Mouse (Mus musculus) intestine, embryonic 16.5 days (tissue): ENCODE data around the gene Foxl1. TPM values are rescaled to one million over a fixed set of nuclear protein-coding genes. Genes with fewer than 3 reads are reported as not detected.
A peak's percentile ranks its signal among the peaks of the same experiment; 100 is the strongest.

Experiments
- ATAC-seq: fragments of 200-750 bp; cut with Nextera tagmentation; 2 replicates; pipeline ENCODE4 v1.8.0; 2017; ENCODE audit warnings: moderate TSS enrichment, moderate library complexity
- H3K27ac ChIP-seq: fragments of 300-500 bp; sonication (generic); 2 replicates; pipeline ENCODE4 v1.5.1; 2014; ENCODE audit warnings: mild to moderate bottlenecking, low read length
- H3K27me3 ChIP-seq: fragments of 300-500 bp; sonication (generic); replicated peaks from 2 replicates; pipeline ENCODE4 v1.6.1; 2014; ENCODE audit warnings: low read length, control low read depth, mixed read lengths; ENCODE audit not compliant: control insufficient read depth, insufficient read depth
- H3K36me3 ChIP-seq: fragments of 300-500 bp; sonication (generic); 2 replicates; pipeline ENCODE4 v1.6.1; 2014; ENCODE audit warnings: low read length, control low read depth; ENCODE audit not compliant: control insufficient read depth, insufficient read depth
- H3K4me1 ChIP-seq: fragments of 300-500 bp; sonication (generic); 2 replicates; pipeline ENCODE4 v1.6.1; 2014; ENCODE audit warnings: low read length, control low read depth, mixed read lengths; ENCODE audit not compliant: control insufficient read depth, insufficient read depth
- H3K4me2 ChIP-seq: fragments of 300-500 bp; sonication (generic); 2 replicates; pipeline ENCODE4 v1.6.1; 2014; ENCODE audit warnings: low read depth, low read length, control low read depth
- H3K4me3 ChIP-seq: fragments of 300-500 bp; sonication (generic); 2 replicates; pipeline ENCODE4 v1.5.1; 2014; ENCODE audit warnings: mild to moderate bottlenecking, low read length
- H3K9ac ChIP-seq: fragments of 300-500 bp; sonication (generic); 2 replicates; pipeline ENCODE4 v1.6.1; 2014; ENCODE audit warnings: low read depth, low read length
- H3K9me3 ChIP-seq: fragments of 300-500 bp; sonication (generic); 2 replicates; pipeline ENCODE4 v1.6.1; 2016; ENCODE audit warnings: low read length, control low read depth; ENCODE audit not compliant: control insufficient read depth
- WGBS: fragments of 180-500 bp; shearing (Covaris S2); extraction: QIAGEN DNeasy Blood & Tissue Kit; methylation state at CpG from one replicate; pipeline ENCODE4 v1.1.7; 2014; 5-methylcytosine and 5-hydroxymethylcytosine counted together
- polyA plus RNA-seq: library from polyadenylated mRNA; unstranded; fragments of >200 nt; fragmentation: Nextera tagmentation; extraction: Ambion mirVana; gene quantifications from 2 replicates; pipeline ENCODE4 v1.2.1, GENCODE M21; 2015

Foxl1 gene
- 5.2 and 5.8 TPM in 2 replicates for polyA plus RNA-seq

- Histone ChIP-seq H3K36me3 (no peaks in the 10 kb centered on the region), H3K4me3 (peak within 1 kb of the TSS; percentile 53), H3K4me2 (peak within 1 kb of the TSS; percentile 53), H3K27ac (peak within 1 kb of the TSS; percentile 81), H3K9me3 (no peaks in the 10 kb centered on the region), H3K9ac (peak within 1 kb of the TSS; percentile 66), H3K4me1 (peaks cover 23% of the 10 kb centered on the region), H3K27me3 (peaks cover 72% of the 10 kb centered on the region)
- peak; percentile 31 for ATAC-seq
- 2% methylated on average over 42 of the region's 43 CpGs for WGBS
Observed at GRCm38 (mm10) chr8:121127756-121128375, at the start of gene Foxl1. Gene Foxl1, plus strand, starts transcription at chr8:121127940.

DNA sequence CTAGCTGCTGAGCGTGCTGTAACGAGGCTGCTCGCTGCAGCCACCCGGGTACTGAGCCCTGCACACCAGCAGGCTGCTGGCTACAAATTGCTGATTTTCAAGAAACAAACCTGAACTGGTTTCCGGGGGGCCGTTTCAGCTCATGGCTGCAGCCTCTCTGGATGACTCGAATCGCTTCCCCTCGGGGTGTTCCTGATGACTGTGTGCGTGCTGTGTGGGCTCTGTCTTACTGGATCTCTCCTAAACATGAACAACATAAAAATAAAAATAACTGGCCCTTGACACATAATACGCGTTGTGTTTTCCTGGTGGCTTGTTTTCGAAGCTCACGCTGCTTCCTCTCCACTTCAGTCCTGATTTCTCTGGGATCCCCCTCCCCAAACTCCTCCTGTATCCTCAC is 49.0 kb upstream of the Foxl1 start:
- H3K27ac ChIP-seq, result peak overlapping the region; percentile 73
- H3K4me1 ChIP-seq, result peaks cover 5% of the 10 kb centered on the region
- H3K9me3 ChIP-seq, result no peaks in the 10 kb centered on the region
- peaks cover 63% of the 10 kb centered on the region for H3K27me3 ChIP-seq
- peak overlapping the region; percentile 62 for H3K4me3 ChIP-seq
- 11% methylated on average over 14 of the region's 14 CpGs for WGBS
- H3K4me2 ChIP-seq, result peak overlapping the region; percentile 77
- no peak for ATAC-seq
- no peaks in the 10 kb centered on the region for H3K36me3 ChIP-seq
- H3K9ac ChIP-seq, result peak overlapping the region; percentile 86

DNA sequence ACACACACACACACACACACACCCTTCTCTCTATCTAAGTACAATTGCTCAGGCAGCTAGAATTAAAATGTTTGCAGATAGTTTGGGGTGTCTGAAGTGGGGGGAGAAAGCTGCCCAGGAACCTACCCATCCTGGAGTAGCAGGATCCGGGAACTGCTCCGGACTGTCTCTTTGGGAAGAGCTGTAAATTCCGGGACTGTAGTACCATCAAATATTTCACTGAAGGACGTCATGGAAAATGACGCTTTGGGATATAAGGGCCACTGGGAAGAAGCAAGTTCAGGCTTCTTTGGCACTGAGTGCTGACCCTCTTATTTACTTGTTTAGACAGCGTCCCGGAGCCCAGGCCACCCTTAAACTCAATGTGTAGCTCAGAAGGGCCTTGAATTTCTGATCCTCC is 48.5 kb upstream of the Foxl1 start:
- WGBS, result 7% methylated on average over 7 of the region's 7 CpGs
- ATAC-seq, result no peak
- peak overlapping the region; percentile 62 for H3K4me3 ChIP-seq
- peak overlapping the region; percentile 73 for H3K27ac ChIP-seq
- no peaks in the 10 kb centered on the region for H3K9me3 ChIP-seq
- no peaks in the 10 kb centered on the region for H3K36me3 ChIP-seq
- H3K4me1 ChIP-seq, result peaks cover 4% of the 10 kb centered on the region
- H3K4me2 ChIP-seq, result peak overlapping the region; percentile 77
- peaks cover 65% of the 10 kb centered on the region for H3K27me3 ChIP-seq
- peak overlapping the region; percentile 86 for H3K9ac ChIP-seq

DNA sequence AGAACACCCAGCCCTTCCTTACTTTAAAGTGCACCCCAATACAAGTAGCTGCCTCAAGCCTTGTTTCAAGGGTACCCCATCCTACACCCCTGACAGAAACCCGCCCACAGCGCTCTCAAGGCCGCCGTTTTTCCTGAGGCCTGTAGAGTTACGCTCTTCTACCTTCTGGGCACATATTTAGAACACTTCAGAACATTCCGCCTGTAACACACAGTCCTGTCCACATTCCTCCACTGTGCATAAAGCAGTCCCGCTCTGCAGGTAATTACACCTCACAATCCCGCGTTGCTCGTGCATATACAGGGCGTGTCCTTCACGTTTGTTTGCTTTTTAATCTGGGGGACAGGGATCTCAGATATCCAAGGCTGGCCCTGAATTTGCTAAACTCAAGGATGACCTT is 47.8 kb upstream of the Foxl1 start:
- H3K27ac ChIP-seq, result peak overlapping the region; percentile 95
- peaks cover 72% of the 10 kb centered on the region for H3K27me3 ChIP-seq
- H3K4me1 ChIP-seq, result peaks cover 4% of the 10 kb centered on the region
- H3K9me3 ChIP-seq, result no peaks in the 10 kb centered on the region
- H3K36me3 ChIP-seq, result no peaks in the 10 kb centered on the region
- peak overlapping the region; percentile 86 for H3K9ac ChIP-seq
- no peak for ATAC-seq
- WGBS, result 11% methylated on average over 12 of the region's 12 CpGs
- H3K4me3 ChIP-seq, result peak overlapping the region; percentile 62
- H3K4me2 ChIP-seq, result peak overlapping the region; percentile 77

DNA sequence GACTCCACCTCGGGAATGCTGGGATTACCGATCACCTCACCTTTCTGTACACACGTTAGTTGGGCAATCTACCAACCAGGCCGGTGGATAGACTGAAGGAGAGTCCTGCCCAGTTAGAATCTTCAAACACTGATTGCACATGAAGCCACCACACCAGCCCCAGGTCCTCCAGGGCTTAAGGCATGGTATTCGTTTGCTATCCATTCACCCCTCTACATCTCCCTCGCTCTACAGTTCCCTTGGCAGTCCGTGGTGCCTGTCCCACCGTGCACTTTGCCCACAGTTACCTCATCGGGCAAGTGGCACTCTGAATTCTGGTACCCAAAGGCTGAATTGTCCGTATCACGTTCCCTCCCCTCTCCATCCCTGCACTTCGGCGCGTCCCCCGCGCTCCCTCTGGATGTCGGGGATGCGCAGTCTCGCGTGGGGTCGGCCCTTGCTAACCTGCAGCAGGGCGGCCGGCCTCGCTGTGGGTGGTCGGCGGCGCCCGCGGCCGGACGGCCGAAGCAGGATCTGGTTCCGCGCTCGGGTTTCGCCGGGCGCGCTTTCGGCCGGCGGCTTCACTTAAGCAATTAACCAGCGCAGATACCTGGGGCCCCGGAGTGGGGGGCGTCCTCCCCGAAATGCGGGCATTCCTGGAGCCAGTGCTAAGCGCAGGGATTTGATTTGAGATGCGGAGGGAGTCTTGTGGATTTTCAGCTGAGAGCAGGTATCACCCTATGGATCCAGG is 47.2 kb upstream of the Foxl1 start:
- Histone ChIP-seq H3K4me1 (peaks cover 4% of the 10 kb centered on the region), H3K27me3 (peaks cover 78% of the 10 kb centered on the region), H3K9me3 (no peaks in the 10 kb centered on the region), H3K36me3 (no peaks in the 10 kb centered on the region), H3K27ac (peak overlapping the region; percentile 95), H3K9ac (peak overlapping the region; percentile 86), H3K4me2 (peak overlapping the region; percentile 77), H3K4me3 (peak overlapping the region; percentile 62)
- WGBS, result 1% methylated on average over 49 of the region's 49 CpGs
- no peak for ATAC-seq

DNA sequence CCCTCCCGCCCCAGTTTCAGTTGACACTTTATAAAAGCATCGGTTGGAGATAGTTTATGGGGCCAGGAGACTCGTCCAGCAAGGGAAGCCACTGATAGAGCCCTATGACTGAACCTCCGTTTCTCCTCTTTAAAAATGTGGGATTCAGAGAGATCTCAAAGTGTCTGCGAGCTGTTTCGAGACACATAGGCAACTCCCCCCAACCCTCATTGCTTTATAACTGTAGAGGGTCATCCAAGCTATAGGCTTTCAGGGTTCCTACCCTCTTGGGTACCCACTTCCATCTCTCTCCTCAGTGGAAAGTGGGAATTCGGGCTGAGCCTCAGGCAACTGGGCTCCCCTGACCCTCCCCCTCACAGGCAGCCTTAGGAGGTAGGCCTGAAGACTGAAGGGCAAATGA is 46.3 kb upstream of the Foxl1 start:
- Histone ChIP-seq H3K27ac (peak overlapping the region; percentile 95), H3K4me1 (peaks cover 4% of the 10 kb centered on the region), H3K4me3 (peak overlapping the region; percentile 62), H3K36me3 (no peaks in the 10 kb centered on the region), H3K9me3 (no peaks in the 10 kb centered on the region), H3K9ac (peak overlapping the region; percentile 86), H3K4me2 (peak overlapping the region; percentile 77), H3K27me3 (peaks cover 87% of the 10 kb centered on the region)
- ATAC-seq, result no peak
- 9% methylated on average over 7 of the region's 7 CpGs for WGBS

GRCm38 (mm10) chr8:121082218-121083092 is 45.3 kb upstream of the Foxl1 start:
- WGBS, result 1% methylated on average over 57 of the region's 57 CpGs
- peak overlapping the region; percentile 77 for H3K4me2 ChIP-seq
- peaks cover 4% of the 10 kb centered on the region for H3K4me1 ChIP-seq
- peak overlapping the region; percentile 86 for H3K9ac ChIP-seq
- H3K27ac ChIP-seq, result peak overlapping the region; percentile 95
- H3K36me3 ChIP-seq, result no peaks in the 10 kb centered on the region
- H3K9me3 ChIP-seq, result no peaks in the 10 kb centered on the region
- H3K27me3 ChIP-seq, result peaks cover 86% of the 10 kb centered on the region
- no peak for ATAC-seq
- H3K4me3 ChIP-seq, result peak overlapping the region; percentile 62

DNA sequence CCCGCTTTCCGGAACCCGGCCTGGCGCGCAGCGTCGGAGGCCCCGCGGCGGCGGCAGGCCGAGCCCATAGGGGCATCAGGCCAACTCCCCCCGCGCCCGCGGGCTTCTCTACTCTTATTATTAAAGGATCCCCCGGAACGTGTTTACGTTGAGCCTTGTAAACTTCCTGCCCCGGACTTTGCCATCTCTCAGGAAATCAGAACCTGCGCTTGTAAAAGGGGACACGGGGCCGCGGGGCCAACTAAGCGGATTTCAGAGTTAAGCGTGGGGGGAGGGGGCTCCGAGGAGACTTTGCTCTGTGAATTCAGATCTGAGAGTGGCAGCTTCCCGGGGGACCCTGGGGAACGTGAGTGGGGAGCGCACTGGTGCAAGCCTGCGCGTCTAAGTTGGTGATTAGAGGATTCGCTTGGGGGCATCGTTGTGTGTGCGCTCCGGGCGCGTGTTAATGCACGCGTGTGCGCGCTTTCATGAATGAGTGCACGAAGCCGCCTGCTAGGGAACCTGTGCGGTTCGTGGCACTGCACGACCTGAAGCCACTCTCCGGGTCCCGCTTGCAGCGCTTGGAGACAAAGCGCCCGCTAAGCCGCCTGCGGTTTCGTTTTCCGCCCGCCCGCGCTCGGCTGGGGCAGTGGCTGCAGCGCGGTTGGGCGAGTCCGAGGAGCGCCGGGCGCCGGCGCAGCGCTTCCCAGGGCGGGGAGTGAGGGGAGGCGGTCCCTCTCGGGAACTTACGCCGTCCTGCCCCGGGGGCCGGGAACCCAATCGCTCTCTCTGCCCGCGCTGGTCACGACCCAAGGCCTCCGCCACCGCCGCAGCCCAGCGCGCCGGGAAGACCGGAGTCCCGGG is 44.4 kb upstream of the Foxl1 start:
- Histone ChIP-seq H3K27ac (peak overlapping the region; percentile 95), H3K9me3 (no peaks in the 10 kb centered on the region), H3K27me3 (peaks cover 79% of the 10 kb centered on the region), H3K36me3 (no peaks in the 10 kb centered on the region), H3K4me1 (peaks cover 4% of the 10 kb centered on the region; the same call in 1 of the 2 replicates), H3K4me2 (peak overlapping the region; percentile 77), H3K4me3 (peak overlapping the region; percentile 62), H3K9ac (peak overlapping the region; percentile 86)
- under 1% methylated on average over 88 of the region's 89 CpGs for WGBS
- ATAC-seq, result peak; percentile 76
